Mouse (Mus musculus) testis, adult 2 months (tissue): Measurements from ENCODE around the gene Taf10. TPM values are rescaled to one million over a fixed set of nuclear protein-coding genes. Genes with fewer than 3 reads are reported as not detected.

ENCODE experiments used
- H3K27ac ChIP-seq: fragments of 200-500 bp; 2 replicates; pipeline ENCODE4 v1.5.1; 2012; ENCODE audit warnings: low read depth, low read length; ENCODE audit not compliant: control insufficient read depth, insufficient read depth
- H3K27me3 ChIP-seq: fragments of 200-500 bp; 2 replicates; pipeline ENCODE4 v1.6.1; 2012; ENCODE audit warnings: mild to moderate bottlenecking, low read length, moderate library complexity; ENCODE audit not compliant: control insufficient read depth, insufficient read depth
- H3K36me3 ChIP-seq: fragments of 200-500 bp; 2 replicates; pipeline ENCODE4 v1.6.1; 2012; ENCODE audit warnings: mild to moderate bottlenecking, low read length; ENCODE audit not compliant: control insufficient read depth, insufficient read depth
- H3K4me1 ChIP-seq: fragments of 200-500 bp; 2 replicates; pipeline ENCODE4 v1.6.1; 2012; ENCODE audit warnings: low read length; ENCODE audit not compliant: control insufficient read depth, insufficient read depth
- H3K4me3 ChIP-seq: fragments of 200-500 bp; 2 replicates; pipeline ENCODE4 v1.5.1; 2012; ENCODE audit warnings: low read depth, mild to moderate bottlenecking, low read length, moderate library complexity, mixed read lengths; ENCODE audit not compliant: control insufficient read depth
- CTCF ChIP-seq: fragments of 200-500 bp; IDR thresholded peaks from 2 replicates; pipeline ENCODE4 v1.5.1; 2012; ENCODE audit warnings: low read depth, mild to moderate bottlenecking, inconsistent platforms, low read length, moderate library complexity; ENCODE audit not compliant: control insufficient read depth, insufficient read depth, insufficient replicate concordance
- POLR2A ChIP-seq: fragments of 200-500 bp; IDR thresholded peaks from 2 replicates; pipeline ENCODE4 v1.6.1; 2012; ENCODE audit warnings: low read depth, mild to moderate bottlenecking, inconsistent platforms, low read length, moderate library complexity; ENCODE audit not compliant: control insufficient read depth
- polyA plus RNA-seq: library from polyadenylated mRNA; depleted of rRNA; stranded (reverse); fragments of >200 nt; gene quantifications from 2 replicates; pipeline ENCODE4 v1.2.3, GENCODE M21; 2012

Taf10 gene
- polyA plus RNA-seq, 1 experiment = 472 TPM

DNA sequence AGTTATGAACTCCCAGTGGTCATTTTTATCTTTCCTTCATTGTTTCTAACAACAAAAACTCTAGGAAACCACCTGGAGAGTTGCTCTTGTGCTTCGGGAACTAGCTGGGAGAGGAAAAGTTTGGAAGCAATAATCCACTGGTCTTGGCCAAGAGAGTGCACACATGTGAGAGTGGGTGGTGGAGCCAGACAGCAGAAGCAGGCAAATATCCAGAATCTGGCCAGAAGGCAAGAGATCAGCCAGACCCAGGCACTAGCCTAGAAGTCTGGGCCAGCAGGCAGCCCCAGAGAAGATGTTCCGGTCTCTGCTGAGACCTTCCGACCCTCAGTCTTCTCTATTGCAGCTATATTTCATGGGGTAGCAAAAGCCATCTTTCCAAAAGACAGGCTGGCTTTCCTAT is 25.8 kb upstream of the Taf10 start:
- H3K4me1 ChIP-seq = no peaks in the 10 kb centered on the region; the same call in 1 of the 2 replicates
- no peaks in the 10 kb centered on the region for H3K27me3 ChIP-seq
- H3K36me3 ChIP-seq = no peaks in the 10 kb centered on the region
- no peak overlapping the region for H3K4me3 ChIP-seq
- no peak overlapping the region for H3K27ac ChIP-seq
- TF ChIP-seq POLR2A (no peak), CTCF (no peak)

GRCm38 (mm10) chr7:105767729-105768165 is 23.6 kb upstream of the Taf10 start:
- Histone ChIP-seq H3K36me3 (no peaks in the 10 kb centered on the region; the same call in 1 of the 2 replicates), H3K27me3 (no peaks in the 10 kb centered on the region), H3K27ac (no peak overlapping the region), H3K4me3 (no peak overlapping the region), H3K4me1 (peaks cover 5% of the 10 kb centered on the region)
- no peak for TF ChIP-seq POLR2A
- no peak for TF ChIP-seq CTCF

- H3K4me1 ChIP-seq = peaks cover 14% of the 10 kb centered on the region
- H3K27ac ChIP-seq = no peak overlapping the region
- no peaks in the 10 kb centered on the region for H3K27me3 ChIP-seq
- TF ChIP-seq POLR2A (no peak), CTCF (no peak)
- no peak overlapping the region for H3K4me3 ChIP-seq
- H3K36me3 ChIP-seq = no peaks in the 10 kb centered on the region; the same call in 1 of the 2 replicates
Measured at GRCm38 (mm10) chr7:105764331-105764730, 20.2 kb upstream of the Taf10 start.

DNA sequence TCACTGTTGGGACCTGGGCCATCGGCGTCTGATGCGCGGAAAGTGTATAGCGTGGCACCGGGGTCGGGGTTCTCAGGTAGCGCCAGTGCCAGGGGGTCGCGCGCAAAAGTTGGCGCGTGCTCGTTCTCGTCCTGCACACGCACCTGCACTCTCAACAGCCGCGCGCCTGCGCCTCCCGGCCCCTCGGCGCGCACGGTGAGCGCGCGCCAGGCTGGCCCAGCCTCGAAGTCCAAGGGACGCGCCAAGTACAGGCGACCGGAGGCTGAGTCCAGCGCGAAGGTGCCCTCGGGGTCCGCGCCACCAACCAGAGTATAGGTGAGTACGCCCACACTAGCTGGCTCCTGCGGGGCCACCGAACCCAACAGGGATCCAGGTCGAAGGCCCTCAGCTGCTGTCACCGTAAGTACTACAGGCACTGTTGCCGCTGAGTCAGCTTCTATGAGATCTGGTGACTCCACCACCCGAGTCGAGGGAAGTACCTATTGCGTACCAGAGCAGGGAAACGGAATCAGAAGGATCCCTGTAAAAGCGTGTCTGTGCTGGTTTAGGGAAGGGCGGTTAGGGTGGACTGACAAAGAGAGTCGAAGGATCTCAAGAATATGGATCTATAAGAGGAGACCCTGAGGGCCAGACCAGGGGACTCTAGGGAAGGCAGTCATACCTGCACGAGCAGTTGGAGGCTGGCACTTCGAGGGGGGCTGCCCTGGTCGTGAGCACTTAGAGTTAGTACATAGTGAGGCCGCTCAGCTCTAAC is 18.5 kb upstream of the Taf10 start:
- peak overlapping the region; percentile 74 for H3K4me3 ChIP-seq
- no peak overlapping the region for H3K27ac ChIP-seq
- TF ChIP-seq CTCF (no peak), POLR2A (no peak)
- H3K27me3 ChIP-seq = no peaks in the 10 kb centered on the region
- no peaks in the 10 kb centered on the region; the same call in 1 of the 2 replicates for H3K36me3 ChIP-seq
- H3K4me1 ChIP-seq = peaks cover 14% of the 10 kb centered on the region

DNA sequence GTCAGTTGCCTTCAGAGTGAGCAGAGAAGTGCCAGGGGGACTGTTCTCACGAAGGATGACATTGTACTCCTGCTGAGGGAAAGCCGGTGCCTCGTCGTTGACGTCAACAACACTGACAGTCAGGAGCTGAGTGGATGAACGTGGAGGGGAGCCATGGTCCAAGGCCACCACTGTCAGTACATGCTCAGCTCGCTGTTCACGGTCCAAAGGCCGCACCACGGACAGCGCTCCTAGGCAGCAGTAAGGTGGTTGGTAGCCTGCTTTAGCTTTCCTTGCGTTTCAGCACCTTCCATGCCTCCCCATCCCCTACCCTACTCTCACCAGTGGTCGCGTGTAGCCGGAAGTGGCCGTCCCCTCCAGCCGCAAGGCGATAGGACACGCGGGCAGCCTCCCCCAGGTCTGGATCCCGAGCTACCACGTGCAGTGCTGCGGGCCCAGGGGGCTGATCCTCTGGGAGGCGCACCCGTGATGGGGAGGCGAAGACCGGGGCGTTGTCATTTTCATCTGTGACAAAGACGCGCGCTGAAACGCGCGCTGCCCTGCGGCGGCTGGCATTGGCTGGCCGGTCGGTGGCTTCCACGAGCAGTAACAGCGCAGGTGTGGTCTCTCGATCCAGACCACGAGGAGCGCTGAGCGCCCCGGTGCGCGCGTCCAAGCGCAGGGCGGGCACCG is 17.8 kb upstream of the Taf10 start:
- peak overlapping the region; percentile 74 for H3K4me3 ChIP-seq

GRCm38 (mm10) chr7:105753281-105753680 is 9.1 kb upstream of the Taf10 start:
- TF ChIP-seq POLR2A (no peak), CTCF (no peak)
- H3K4me3 ChIP-seq = no peak overlapping the region

More for the DNA sequence above, 17.8 kb upstream of the Taf10 start:
- Histone ChIP-seq H3K4me1 (peaks cover 14% of the 10 kb centered on the region), H3K27me3 (no peaks in the 10 kb centered on the region), H3K27ac (no peak overlapping the region), H3K36me3 (no peaks in the 10 kb centered on the region; the same call in 1 of the 2 replicates)
- no peak for TF ChIP-seq CTCF

GRCm38 (mm10) chr7:105752716-105753115 is 8.6 kb upstream of the Taf10 start:
- Histone ChIP-seq H3K27me3 (no peaks in the 10 kb centered on the region), H3K36me3 (no peaks in the 10 kb centered on the region), H3K4me3 (no peak overlapping the region), H3K27ac (no peak overlapping the region), H3K4me1 (peaks cover 13% of the 10 kb centered on the region)
- TF ChIP-seq CTCF (no peak), POLR2A (no peak)

More at GRCm38 (mm10) chr7:105753281-105753680, 9.1 kb upstream of the Taf10 start:
- Histone ChIP-seq H3K4me1 (peaks cover 13% of the 10 kb centered on the region), H3K36me3 (no peaks in the 10 kb centered on the region), H3K27me3 (no peaks in the 10 kb centered on the region), H3K27ac (no peak overlapping the region)
